Mouse (Mus musculus): ENCODE data around the gene Fam131c. TPM values are rescaled to one million over a fixed set of nuclear protein-coding genes. Genes with fewer than 3 reads are reported as not detected.

Gene Fam131c
- total and polyA plus RNA-seq, 3 experiments: not detected

DNA sequence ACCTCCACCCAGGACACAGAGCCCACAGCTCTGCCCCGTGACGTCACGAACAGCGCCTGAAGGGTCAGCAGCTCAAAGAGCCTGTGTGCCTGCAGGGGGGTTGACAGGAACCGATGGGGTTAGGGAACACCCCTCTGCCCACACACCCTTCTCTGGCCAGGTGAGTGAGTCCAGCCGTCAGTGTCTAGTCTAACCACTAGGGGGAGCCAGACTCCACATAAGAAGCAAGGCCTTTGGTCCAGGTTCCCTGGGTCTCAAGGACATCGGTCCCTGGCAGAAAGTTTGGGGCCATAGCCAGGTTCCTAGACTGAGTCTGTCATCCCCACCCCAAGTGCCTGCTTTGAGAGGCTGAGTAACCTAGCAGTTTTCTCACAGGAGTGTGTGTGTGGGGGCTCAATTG, 17.3 kb downstream of the Fam131c start:
- H3K9me3 ChIP-seq (replicated peaks; ENCODE audit: low read length): no peaks in the 10 kb centered on the region
- TF ChIP-seq SMC3 (IDR thresholded peaks at IDR 0.05; ENCODE audit: low read depth, low read length) (peak; percentile 40; the same call in 1 of the 2 replicates), ZC3H11A (IDR thresholded peaks at IDR 0.05; ENCODE audit: low read depth, low read length) (no peak), CTCF (conservative IDR thresholded peaks at IDR 0.05 in 1 of 2, IDR thresholded peaks at IDR 0.05 in 1 of 2; ENCODE audit: low read depth in 2 of 2, low read length in 2 of 2) (peak; percentile 85 to 91), RAD21 (IDR thresholded peaks at IDR 0.05; ENCODE audit: low read depth, low read length) (peak; percentile 77)
- no peak overlapping the region for H3K27ac ChIP-seq (ENCODE audit: insufficient read depth, low read depth)
- dilution Hi-C loops (cut with MboI; ENCODE audit: extremely low pct_ligation_motif_present, extremely low pct_unique_long_range_greater_than_20kb, low sequenced_read_pairs) (no loop called here), in situ Hi-C loops (cut with MboI; ENCODE audit: low pct_ligation_motif_present, low pct_unique_long_range_greater_than_20kb, low sequenced_read_pairs) (no loop called here)
- no peaks in the 10 kb centered on the region for H3K79me2 ChIP-seq (replicated peaks; ENCODE audit: control insufficient read depth, extremely low read depth, insufficient read depth, poor library complexity, severe bottlenecking)
- H3K27me3 ChIP-seq (replicated peaks): peaks cover 54% of the 10 kb centered on the region
- no peak overlapping the region for H3K4me3 ChIP-seq (replicated peaks in 1 of 3; ENCODE audit: low read depth in 2 of 3, low read length in 2 of 3, poor library complexity in 1 of 3)
- no peak overlapping the region for H3K4me2 ChIP-seq (ENCODE audit: insufficient read depth, low read depth, poor library complexity, severe bottlenecking)
- peak; percentile 74 for DNase-seq (ENCODE audit: extremely low read depth)
- no peaks in the 10 kb centered on the region for H3K36me3 ChIP-seq (replicated peaks in 1 of 2; ENCODE audit: control insufficient read depth in 1 of 2, insufficient read depth in 1 of 2, low read length in 1 of 2)
- H3K9ac ChIP-seq (ENCODE audit: insufficient read depth, low read depth): no peak overlapping the region
- H3K4me1 ChIP-seq (ENCODE audit: control insufficient read depth in 1 of 2, insufficient read depth in 2 of 2): peaks cover 3 to 8% of the 10 kb centered on the region in 2 experiments; a peak in 3 of 4 replicates

DNA sequence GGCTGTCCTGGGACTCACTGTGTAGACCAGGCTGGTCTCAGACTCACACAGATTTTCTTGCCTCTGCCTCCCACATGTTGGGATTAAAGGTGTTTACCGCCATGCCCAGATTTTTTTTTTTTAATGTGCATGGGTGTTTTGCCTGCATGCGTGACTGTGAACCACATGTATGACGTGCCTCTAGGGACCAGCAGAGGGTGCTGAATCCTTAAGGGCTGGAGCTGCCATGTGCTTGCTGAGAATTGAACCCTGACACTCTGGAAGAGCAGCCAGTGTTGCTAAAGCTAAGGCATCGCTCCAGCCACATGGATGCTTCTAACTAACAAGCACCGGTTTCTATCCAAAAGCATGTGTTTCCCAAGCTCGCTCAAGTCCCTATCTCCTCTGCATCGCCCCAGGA, 18.1 kb downstream of the Fam131c start:
- Histone ChIP-seq H3K27ac (ENCODE audit: insufficient read depth, low read depth) (no peak overlapping the region), H3K4me2 (ENCODE audit: insufficient read depth, low read depth, poor library complexity, severe bottlenecking) (no peak overlapping the region), H3K9ac (ENCODE audit: insufficient read depth, low read depth) (no peak overlapping the region), H3K36me3 (replicated peaks in 1 of 2; ENCODE audit: control insufficient read depth in 1 of 2, insufficient read depth in 1 of 2, low read length in 1 of 2) (no peaks in the 10 kb centered on the region), H3K9me3 (replicated peaks; ENCODE audit: low read length) (no peaks in the 10 kb centered on the region), H3K4me3 (replicated peaks in 1 of 3; ENCODE audit: low read depth in 2 of 3, low read length in 2 of 3, poor library complexity in 1 of 3) (no peak overlapping the region), H3K4me1 (ENCODE audit: control insufficient read depth in 1 of 2, insufficient read depth in 2 of 2) (peaks cover 0 to 8% of the 10 kb centered on the region in 2 experiments; a peak in 3 of 4 replicates), H3K79me2 (replicated peaks; ENCODE audit: control insufficient read depth, extremely low read depth, insufficient read depth, poor library complexity, severe bottlenecking) (no peaks in the 10 kb centered on the region), H3K27me3 (replicated peaks) (peaks cover 51% of the 10 kb centered on the region)
- TF ChIP-seq MXI1 (IDR thresholded peaks at IDR 0.05; ENCODE audit: low read depth, low read length) (no peak), MYC (IDR thresholded peaks at IDR 0.05; ENCODE audit: low read depth, low read length) (0 out of 2 replicates have a peak, but pooled peaks have one; percentile 53), NELFE (IDR thresholded peaks at IDR 0.05; ENCODE audit: low read depth, low read length) (no peak), CTCF (conservative IDR thresholded peaks at IDR 0.05 in 1 of 2, IDR thresholded peaks at IDR 0.05 in 1 of 2; ENCODE audit: low read depth in 2 of 2, low read length in 2 of 2) (peak in 1 of 2 experiments; percentile 17; a peak in 1 of 4 replicates)
- dilution Hi-C loops (cut with MboI; ENCODE audit: extremely low pct_ligation_motif_present, extremely low pct_unique_long_range_greater_than_20kb, low sequenced_read_pairs): no loop called here
- in situ Hi-C loops (cut with MboI; ENCODE audit: low pct_ligation_motif_present, low pct_unique_long_range_greater_than_20kb, low sequenced_read_pairs): no loop called here
- no peak for DNase-seq (ENCODE audit: extremely low read depth)

DNA sequence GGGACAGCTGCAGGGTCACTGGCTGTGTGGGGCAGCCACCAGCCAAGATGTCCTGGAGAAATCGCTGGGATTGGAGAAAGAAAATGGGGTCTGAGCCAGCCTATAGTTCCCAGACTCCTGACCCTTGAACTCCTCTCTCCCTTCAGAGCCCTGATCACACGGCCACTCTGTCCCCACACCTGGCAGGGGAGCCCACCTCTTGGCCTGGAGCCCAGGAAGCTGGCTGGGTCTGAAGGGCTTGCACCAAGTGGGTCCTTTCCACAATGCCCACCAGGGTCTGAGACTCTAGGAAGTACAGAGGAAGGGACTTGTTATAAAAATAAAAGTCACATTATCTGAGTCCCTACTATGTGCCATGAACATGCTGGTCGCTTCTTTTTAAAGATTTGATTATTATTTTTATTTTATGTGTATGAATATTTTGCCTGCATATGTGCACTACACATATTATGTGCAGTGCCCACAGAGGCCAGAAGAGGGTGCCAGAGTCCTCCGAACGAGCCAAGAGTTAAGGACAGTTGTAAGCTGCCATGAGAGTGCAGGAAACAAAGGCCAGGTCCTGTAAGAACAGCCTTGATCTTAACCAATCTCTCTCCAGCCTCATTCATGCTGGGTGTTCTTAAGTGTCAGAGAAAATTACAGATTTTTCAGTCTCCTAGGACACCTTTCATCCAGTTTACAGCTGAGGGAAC, 19.2 kb downstream of the Fam131c start:
- dilution Hi-C loops (cut with MboI; ENCODE audit: extremely low pct_ligation_motif_present, extremely low pct_unique_long_range_greater_than_20kb, low sequenced_read_pairs): no loop called here

More for the DNA sequence above, 19.2 kb downstream of the Fam131c start:
- Histone ChIP-seq H3K4me3 (replicated peaks in 1 of 3; ENCODE audit: low read depth in 2 of 3, low read length in 2 of 3, poor library complexity in 1 of 3) (no peak overlapping the region), H3K9ac (ENCODE audit: insufficient read depth, low read depth) (no peak overlapping the region), H3K36me3 (replicated peaks in 1 of 2; ENCODE audit: control insufficient read depth in 1 of 2, insufficient read depth in 1 of 2, low read length in 1 of 2) (no peaks in the 10 kb centered on the region), H3K79me2 (replicated peaks; ENCODE audit: control insufficient read depth, extremely low read depth, insufficient read depth, poor library complexity, severe bottlenecking) (no peaks in the 10 kb centered on the region), H3K27me3 (replicated peaks) (peaks cover 50% of the 10 kb centered on the region), H3K27ac (ENCODE audit: insufficient read depth, low read depth) (no peak overlapping the region), H3K4me1 (ENCODE audit: control insufficient read depth in 1 of 2, insufficient read depth in 2 of 2) (peaks cover 0 to 8% of the 10 kb centered on the region in 2 experiments; a peak in 3 of 4 replicates), H3K4me2 (ENCODE audit: insufficient read depth, low read depth, poor library complexity, severe bottlenecking) (no peak overlapping the region), H3K9me3 (replicated peaks; ENCODE audit: low read length) (no peaks in the 10 kb centered on the region)
- TF ChIP-seq CTCF (conservative IDR thresholded peaks at IDR 0.05 in 1 of 2, IDR thresholded peaks at IDR 0.05 in 1 of 2; ENCODE audit: low read depth in 2 of 2, low read length in 2 of 2): peak; percentile 62 to 89
- TF ChIP-seq JUN (IDR thresholded peaks at IDR 0.05; ENCODE audit: insufficient read depth, low read depth, low read length): no peak
- peak; percentile 86 for TF ChIP-seq RAD21 (IDR thresholded peaks at IDR 0.05; ENCODE audit: low read depth, low read length)
- peak; percentile 66 for TF ChIP-seq SMC3 (IDR thresholded peaks at IDR 0.05; ENCODE audit: low read depth, low read length)
- TF ChIP-seq MYC (IDR thresholded peaks at IDR 0.05; ENCODE audit: low read depth, low read length): no peak
- peak; percentile 81 for DNase-seq (ENCODE audit: extremely low read depth)
- in situ Hi-C loops (cut with MboI; ENCODE audit: low pct_ligation_motif_present, low pct_unique_long_range_greater_than_20kb, low sequenced_read_pairs): no loop called here

All from CH12.LX (cell line).